Mouse (Mus musculus) left cerebral cortex, adult 9 months (tissue): Measurements from ENCODE around the gene Rab37.

ENCODE experiments used
- DNase-seq, 2 experiments: peaks; one replicate each; pipeline ENCODE4 v3.0.0; 2022; ENCODE audit warnings: low spot score in 2 of 2

The Rab37 gene

GRCm38 (mm10) chr11:115131768-115132381 lies 40.6 kb downstream of the Rab37 start:
- DNase-seq: no peak

DNA sequence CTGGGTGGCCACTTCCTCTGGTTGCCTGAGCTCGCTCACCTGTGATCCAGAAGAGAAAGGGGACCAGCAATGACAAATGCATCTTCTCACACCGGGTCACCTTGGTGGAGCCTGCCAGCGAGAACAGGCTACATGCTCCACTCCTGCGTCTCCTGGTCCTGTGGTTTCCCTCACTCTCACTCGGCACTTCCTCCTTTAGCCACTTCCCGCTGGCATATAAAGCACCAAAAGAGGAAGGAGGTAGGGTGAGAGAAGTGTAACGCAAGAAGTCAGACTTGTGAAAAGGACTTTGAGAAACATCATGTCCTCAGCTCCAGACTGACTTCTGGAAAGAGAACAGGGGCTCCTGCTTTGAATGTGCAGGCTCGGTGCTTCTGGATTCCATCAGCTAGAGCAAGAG lies 42.6 kb downstream of the Rab37 start, which contains the start of gene Cd300lf:
Gene Cd300lf, minus strand, starts transcription at position 193 of the 400 bp plus-strand sequence.
- peak in 1 of 2 experiments; percentile 28 for DNase-seq

DNA sequence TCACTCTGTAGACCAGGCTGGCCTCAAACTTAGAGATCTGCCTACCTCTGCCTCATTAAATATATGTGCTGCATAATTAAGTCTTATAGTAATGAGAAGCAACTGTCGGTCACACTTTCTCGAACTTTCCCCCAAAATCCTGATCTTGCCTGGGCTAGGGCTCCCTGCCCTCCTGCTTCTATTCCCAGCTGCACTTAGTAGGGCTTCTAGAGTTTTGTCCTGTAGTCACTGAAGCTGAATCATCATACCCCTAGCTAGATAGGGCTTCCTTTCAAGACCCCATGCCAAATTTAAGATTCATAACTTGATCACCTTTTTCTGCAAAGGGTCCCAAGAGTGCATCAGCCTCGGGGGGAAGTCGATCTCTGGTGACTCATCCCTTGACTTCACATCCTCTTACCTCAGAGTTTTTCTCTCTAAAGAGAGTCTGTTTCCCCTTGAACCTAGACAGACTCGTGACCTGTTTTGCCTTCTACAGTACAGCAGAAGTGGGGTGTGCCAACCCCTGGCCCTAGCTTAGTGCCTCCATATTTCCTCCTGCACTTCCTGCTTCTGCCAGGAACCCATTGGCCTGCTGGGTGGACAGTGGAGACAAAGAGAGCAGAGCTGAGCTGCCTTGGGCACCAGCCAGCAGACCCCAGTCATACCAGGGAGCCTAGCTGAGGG lies 47.5 kb downstream of the Rab37 start:
- no peak for DNase-seq

DNA sequence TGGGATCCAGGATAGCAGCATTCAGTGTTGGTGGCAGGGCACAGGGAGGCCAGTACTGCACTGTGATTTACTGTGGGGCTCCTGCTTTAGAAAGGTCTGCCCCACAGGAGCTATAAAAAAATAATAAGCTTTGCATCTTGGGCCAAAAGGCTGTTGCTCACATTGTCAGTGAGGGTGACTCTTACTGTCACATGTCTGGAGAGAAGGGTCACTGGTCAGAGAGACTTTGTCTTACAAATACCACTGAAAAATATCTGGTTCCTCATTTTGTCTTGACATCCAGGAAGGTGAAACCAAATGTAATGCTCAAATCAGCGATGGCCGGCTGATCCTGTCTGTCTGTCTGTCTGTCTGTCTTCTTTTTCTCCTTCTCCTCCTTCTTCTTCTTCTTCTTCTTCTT lies 50.7 kb downstream of the Rab37 start:
- DNase-seq: no peak

GRCm38 (mm10) chr11:115147813-115148212 lies 56.6 kb downstream of the Rab37 start:
- no peak for DNase-seq

- DNase-seq: no peak
These were observed 59.6 kb downstream of the Rab37 start for GRCm38 (mm10) chr11:115150741-115151254.

DNA sequence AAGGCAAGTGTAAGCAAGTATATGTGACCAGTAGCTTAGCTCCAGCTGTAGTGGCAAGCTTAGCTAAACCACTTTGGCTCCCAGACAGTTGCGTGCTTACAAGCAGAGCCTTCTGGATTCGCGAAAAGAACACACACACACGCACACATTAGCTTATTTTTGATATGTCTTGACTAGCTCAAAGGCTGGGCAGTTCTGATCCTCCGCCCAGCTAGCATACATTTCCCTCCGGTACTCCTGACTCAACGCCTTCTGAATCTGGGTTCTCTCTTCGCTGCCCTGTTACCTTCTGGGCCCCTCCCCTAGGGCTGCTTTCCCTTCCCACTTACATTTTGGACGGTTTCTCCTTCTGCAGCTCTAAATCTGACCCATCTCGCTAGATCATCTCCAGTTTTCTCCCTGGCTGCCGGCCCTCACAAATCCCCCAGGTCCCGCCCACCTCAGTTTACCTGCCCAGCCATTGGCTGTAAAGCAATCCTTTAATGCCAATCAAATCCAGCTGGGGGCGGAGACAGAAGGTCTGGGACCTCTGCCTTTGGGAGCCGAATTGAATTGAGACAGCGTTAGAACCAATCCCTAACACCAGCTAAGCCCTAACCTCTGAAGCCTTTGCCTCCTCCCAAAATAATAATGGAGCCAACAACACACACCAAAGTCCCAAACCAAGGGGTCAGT lies 60.7 kb downstream of the Rab37 start:
- DNase-seq: peak in 1 of 2 experiments; percentile 22

DNA sequence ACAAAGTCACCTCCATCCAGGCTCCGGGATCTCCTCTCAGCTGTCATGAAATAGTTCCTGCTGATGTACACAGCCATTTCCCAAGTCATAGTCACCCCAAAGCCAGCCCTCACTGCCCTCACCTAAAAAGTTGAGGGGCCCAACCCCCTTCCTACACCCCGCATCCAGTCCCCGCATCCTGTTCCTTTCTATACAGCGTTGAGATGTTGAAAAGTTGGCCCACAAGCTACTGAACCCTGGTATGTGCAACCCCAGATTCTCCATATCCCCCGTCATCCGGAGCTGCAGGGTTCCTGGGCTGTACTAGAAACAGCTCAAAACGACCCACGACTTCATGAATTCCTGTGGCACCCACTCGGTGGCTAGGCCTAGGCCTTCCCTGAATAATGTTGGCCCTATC lies 61.9 kb downstream of the Rab37 start:
- no peak for DNase-seq

DNA sequence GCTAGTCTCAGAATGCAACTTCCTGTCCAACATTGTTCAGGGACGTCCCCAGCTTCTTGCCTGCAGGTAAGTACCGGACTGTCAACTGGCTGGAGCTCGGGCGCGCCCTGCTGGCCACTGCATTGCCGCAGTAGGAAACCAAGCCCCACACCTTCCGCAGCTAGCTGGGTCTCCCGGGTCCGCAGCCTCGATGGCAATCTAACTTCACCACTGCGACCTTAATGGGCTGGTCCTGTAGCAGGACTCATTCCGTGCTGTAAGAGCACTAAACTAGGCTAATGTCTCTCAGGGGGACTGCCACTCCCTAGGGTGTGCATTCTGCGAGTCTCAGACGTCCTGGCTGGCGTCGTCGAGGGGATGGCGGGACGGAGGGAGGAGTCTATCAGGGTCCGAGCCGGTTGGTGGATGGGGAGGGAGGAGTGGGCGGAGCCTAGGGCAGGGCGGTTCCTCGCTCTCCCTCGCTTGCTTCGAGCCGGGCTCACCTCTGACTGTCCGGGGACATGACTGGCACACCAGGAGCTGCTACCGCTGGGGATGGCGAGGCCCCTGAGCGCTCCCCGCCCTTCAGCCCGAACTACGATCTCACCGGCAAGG lies 62.6 kb downstream of the Rab37 start:
- peak in 1 of 2 experiments; percentile 62 for DNase-seq

GRCm38 (mm10) chr11:115155053-115155634 lies 63.9 kb downstream of the Rab37 start:
- DNase-seq: no peak

DNA sequence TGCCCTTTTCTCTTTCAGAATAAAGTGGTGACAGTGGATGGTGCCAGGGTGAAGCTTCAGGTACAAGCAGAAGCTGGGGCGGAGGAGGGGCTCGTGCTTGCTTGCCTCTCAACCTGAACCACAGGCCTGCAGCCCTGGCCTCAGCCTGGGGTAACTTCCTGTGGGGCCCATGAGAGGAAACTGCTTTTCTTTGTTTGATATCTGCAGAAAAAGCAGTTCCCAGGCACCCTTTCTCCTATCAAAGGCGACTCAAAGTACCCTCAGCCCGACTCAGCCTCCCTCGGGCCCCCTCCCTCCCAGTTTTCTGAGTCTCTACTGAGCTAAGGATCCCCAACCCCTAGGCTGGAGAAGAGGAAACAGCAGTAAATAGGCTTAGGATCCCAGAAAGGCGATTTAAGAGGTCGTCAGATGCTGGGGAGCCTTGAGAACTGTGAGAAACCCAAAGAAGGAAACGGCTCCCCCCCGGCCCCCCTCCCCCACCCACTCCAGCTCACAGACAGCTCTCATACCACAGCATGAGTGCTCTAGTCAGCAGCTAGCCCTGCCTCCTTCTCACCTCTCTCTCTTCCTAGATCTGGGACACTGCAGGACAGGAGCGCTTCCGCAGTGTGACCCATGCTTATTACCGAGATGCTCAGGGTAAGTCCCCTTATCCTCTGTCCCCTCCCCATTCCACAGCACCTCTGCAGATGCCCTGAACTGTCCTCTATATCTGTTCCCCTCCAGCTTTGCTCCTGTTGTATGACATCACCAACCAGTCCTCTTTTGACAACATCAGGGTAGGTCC lies 66.9 kb downstream of the Rab37 start:
- DNase-seq: no peak

DNA sequence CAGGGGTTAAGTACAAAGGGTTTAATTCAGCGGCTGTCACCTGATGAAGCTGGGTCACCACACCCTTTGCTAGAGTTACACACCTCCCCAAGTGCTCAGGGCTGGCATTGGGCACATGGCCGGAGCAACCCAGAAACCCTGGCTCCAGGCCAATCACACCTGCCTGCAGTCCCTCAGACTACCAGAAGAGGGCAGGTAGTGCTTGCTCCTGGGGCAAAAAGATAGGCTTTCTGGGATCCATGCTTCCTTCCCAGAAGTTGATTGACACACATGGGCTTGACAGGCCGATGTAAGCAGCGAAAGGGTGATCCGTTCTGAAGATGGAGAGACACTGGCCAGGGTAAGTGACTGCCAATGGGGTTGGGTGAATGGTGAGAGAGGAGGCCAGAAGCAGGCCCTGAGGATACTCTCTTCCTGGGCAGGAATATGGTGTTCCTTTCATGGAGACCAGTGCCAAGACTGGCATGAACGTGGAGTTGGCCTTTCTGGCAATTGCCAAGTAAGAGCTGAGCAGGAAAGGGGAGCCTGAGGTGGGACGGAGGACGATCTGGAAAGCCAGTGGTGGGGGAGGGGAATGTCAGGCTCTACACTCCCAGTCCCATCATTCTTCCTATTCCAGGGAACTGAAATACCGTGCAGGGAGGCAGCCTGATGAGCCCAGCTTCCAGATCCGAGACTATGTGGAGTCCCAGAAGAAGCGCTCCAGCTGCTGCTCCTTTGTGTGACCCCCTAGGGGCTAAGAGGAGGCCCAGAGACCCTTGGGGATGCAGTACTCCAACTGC lies 69.0 kb downstream of the Rab37 start:
- peak in 1 of 2 experiments; percentile 74 for DNase-seq

DNA sequence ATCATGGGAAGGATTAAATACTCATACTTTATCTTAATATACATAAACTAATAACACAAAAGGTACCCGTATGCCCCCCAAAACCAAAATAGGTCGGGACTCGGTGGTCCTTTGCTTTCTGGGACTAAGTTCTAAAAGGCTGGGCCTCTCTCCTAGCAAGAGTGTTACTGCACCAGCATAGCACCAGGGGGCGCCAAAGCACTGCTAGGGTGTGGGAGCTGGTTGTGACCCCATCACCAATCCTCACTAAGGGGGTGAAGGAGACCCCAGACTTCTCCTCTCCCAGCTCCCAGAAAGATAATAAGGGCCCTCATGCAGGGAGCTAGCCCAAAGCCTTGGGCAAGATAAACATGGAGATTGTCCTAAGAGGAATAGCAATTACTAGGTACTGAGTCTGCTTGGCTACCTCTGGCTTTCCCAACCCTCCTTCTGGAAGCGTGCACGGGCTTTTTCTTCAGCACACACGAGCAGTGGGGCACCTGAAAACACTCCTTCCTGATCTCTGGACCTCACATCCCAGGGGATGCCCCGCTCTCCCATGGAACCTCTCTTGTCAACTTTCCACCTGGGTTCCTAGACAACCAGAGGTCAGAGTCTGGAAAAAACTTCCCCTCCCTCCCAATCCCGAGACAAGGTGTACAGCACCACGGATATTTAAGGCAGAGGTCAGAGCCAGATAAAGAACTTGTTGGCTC lies 69.8 kb downstream of the Rab37 start:
- DNase-seq: no peak

- DNase-seq: no peak
These were observed 70.5 kb downstream of the Rab37 start for GRCm38 (mm10) chr11:115161578-115162204.

DNA sequence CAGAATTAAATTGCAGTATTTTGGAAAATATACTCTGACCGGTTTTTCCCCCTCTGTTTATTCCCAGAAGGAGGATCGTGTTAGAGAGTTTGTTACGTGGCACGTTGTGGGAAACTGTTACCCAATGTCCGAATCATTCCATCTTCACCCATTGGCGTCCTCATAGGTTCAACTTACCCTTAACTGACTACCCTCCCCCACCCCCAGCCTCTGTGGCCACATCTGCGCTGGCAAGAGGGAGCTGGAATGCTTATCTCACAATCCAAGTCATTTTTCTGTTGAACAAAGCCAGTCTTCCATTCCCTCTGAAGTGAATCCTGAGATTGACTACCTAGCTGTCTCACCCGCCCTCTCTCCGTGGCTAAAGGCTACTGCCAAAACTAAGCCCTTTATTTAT lies 71.0 kb downstream of the Rab37 start:
- no peak for DNase-seq

DNA sequence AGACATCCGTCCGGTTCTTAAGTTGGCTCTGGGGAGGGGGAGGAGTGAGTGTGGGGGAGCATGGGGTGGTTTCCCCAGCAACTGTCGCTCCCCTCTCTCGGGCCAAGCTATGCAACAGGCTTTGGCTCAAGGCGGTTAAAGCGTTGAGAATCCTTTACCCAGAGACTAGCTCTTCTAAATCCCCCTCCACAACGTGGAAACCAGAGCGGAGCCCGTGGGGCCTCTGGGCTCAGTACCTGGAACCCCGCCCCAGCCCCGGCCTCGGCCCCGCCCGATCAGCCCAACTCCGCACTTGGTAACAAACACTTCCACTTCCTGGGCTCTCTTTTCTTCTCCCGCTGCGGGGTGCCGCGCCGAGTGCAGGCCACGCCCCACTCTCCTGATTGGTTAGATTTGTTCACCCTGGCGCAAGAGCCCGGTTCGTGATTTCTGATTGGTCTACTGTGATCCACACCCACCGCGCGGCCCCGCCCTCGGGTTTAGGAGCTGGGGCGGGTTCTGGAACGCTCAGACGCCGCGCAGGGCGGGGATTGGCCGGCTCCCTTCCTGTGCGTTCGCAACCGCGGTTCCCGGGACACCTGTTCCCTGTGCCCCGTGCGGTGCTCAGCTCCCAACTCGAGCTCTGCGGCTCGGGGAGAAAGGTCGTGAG lies 71.7 kb downstream of the Rab37 start, which contains the start of gene Slc9a3r1:
Gene Slc9a3r1, plus strand, starts transcription at position 510 of the 649 bp plus-strand sequence.
- peak; percentile 79 to 96 for DNase-seq

- DNase-seq: no peak
These were observed 72.4 kb downstream of the Rab37 start for GRCm38 (mm10) chr11:115163568-115164150.

GRCm38 (mm10) chr11:115164341-115164975 lies 73.2 kb downstream of the Rab37 start:
- DNase-seq: no peak
